28 mouse cellular contexts compared by ENCODE assay signal in the genomic region with DNA sequence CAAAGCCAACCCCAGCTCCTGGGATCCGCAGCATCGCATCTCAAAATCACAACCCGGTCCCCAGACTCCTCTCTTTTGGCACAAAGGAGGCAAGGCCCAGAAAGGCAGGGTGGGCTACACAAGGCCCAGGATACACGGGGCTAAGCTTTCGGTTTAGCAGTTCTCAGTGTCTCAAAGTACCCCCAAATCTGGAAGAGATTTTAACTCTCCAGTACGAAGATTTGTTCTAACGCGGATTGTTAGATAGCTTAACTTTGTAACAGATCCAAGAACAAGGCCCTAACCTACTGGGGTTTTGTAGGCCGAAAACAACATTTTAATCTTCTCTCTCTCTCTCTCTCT. TPM values are rescaled to one million over a fixed set of nuclear protein-coding genes. Genes with fewer than 3 reads are reported as not detected.
A peak's percentile ranks its signal among the peaks of the same experiment; 100 is the strongest.
DNase-seq lines count a peak whose midpoint lies in the region; ATAC-seq and TF ChIP-seq lines count a peak whose summit lies in the region.
"Had no signal": no experiment of that assay in that cellular context is flagged by ENCODE, and none has a peak within 500 bp of the region (broad histone marks: within the 10 kb centered on the region; RNA-seq: fewer than 3 reads in every experiment).

No protein-coding gene starts in this region.

- peak overlapping the region; percentile 64 for H3K4me2 ChIP-seq in heart, embryonic 11.5 days
- H3K4me2 ChIP-seq in embryonic facial prominence, embryonic 12.5 days (replicated peaks), result no peak overlapping the region
- H3K4me2 ChIP-seq in myocyte (ENCODE audit: low read depth), result peak overlapping the region; percentile 6
- no peak overlapping the region for H3K4me2 ChIP-seq in liver, embryonic 11.5 days
- H3K4me2 ChIP-seq: forebrain, embryonic 13.5 days; liver, embryonic 12.5 days; neural tube, embryonic 12.5 days had no signal

- peaks cover 63% of the 10 kb centered on the region for H3K27me3 ChIP-seq in heart, embryonic 11.5 days (ENCODE audit: control insufficient read depth, insufficient read depth, low read length)
- H3K27me3 ChIP-seq in embryonic facial prominence, embryonic 12.5 days, result peaks cover 98% of the 10 kb centered on the region
- peaks cover 85% of the 10 kb centered on the region for H3K27me3 ChIP-seq in myocyte (ENCODE audit: control insufficient read depth, insufficient read depth, insufficient read length)
- H3K27me3 ChIP-seq in liver, embryonic 11.5 days (replicated peaks; ENCODE audit: control insufficient read depth, insufficient read depth, low read length), result peaks cover 100% of the 10 kb centered on the region

- no peak for DNase-seq in heart, postnatal 36 days
- peak; percentile 9 for DNase-seq in ZHBTc4 (ENCODE audit: low read depth, low spot score)
- DNase-seq in liver, embryonic 11.5 days (ENCODE audit: low spot score), result no peak
- DNase-seq: adrenal gland, adult 2 months; cerebellum, adult 8-10 months; gastrocnemius, postnatal 25 days; lung, postnatal 4 days; right cerebral cortex, postnatal 14 days; spleen, adult 18-20 months; thymus, postnatal 14 days had no signal

- H3K36me3 ChIP-seq in heart, embryonic 11.5 days (ENCODE audit: control insufficient read depth, insufficient read depth, low read length), result no peaks in the 10 kb centered on the region; the same call in 1 of the 2 replicates
- H3K36me3 ChIP-seq in embryonic facial prominence, embryonic 12.5 days, result no peaks in the 10 kb centered on the region
- H3K36me3 ChIP-seq in myocyte (ENCODE audit: control insufficient read depth, insufficient read depth), result no peaks in the 10 kb centered on the region
- H3K36me3 ChIP-seq in liver, embryonic 11.5 days (ENCODE audit: control insufficient read depth, insufficient read depth, low read length), result no peaks in the 10 kb centered on the region
- H3K36me3 ChIP-seq: liver, embryonic 12.5 days; lung, embryonic 15.5 days; neural tube, embryonic 12.5 days had no signal

- H3K9ac ChIP-seq in heart, embryonic 11.5 days (ENCODE audit: low read depth, low read length), result peak overlapping the region; percentile 99
- H3K9ac ChIP-seq in embryonic facial prominence, embryonic 12.5 days, result no peak overlapping the region
- no peak overlapping the region for H3K9ac ChIP-seq in liver, embryonic 11.5 days (ENCODE audit: low read depth, low read length)
- H3K9ac ChIP-seq: forebrain, embryonic 13.5 days; liver, embryonic 12.5 days; lung, embryonic 15.5 days; neural tube, embryonic 12.5 days had no signal

- intact Hi-C loops in heart, postnatal 36 days (cut with DNase I), result loop anchor here (1.0 to 2.0 kb wide), 2 partner anchors 9 to 44 kb away; no protein-coding TSS in a partner anchor

- peaks cover 3% of the 10 kb centered on the region; the same call in 1 of the 2 replicates for H3K4me1 ChIP-seq in heart, embryonic 11.5 days (ENCODE audit: control insufficient read depth, insufficient read depth, low read length)
- peaks cover 4% of the 10 kb centered on the region; the same call in 1 of the 2 replicates for H3K4me1 ChIP-seq in embryonic facial prominence, embryonic 12.5 days
- peaks cover 3% of the 10 kb centered on the region for H3K4me1 ChIP-seq in liver, embryonic 11.5 days (replicated peaks; ENCODE audit: control insufficient read depth, insufficient read depth, low read length)
- H3K4me1 ChIP-seq: liver, embryonic 12.5 days had no signal

- H3K9me3 ChIP-seq in heart, embryonic 11.5 days (replicated peaks; ENCODE audit: control insufficient read depth, low read length), result no peaks in the 10 kb centered on the region
- H3K9me3 ChIP-seq in embryonic facial prominence, embryonic 12.5 days, result no peaks in the 10 kb centered on the region
- H3K9me3 ChIP-seq in liver, embryonic 11.5 days (ENCODE audit: control insufficient read depth, low read length), result no peaks in the 10 kb centered on the region
- H3K9me3 ChIP-seq: forebrain, embryonic 13.5 days; liver, embryonic 12.5 days; lung, embryonic 15.5 days; neural tube, embryonic 12.5 days had no signal

- no peak overlapping the region for H3ac ChIP-seq in myocyte (ENCODE audit: control insufficient read depth, insufficient read length)

- peak overlapping the region; percentile 77 for H3K4me3 ChIP-seq in heart, embryonic 11.5 days (ENCODE audit: low read depth, low read length)
- 0 out of 2 replicates have a peak overlapping the region, but pooled peaks have one; percentile 10 for H3K4me3 ChIP-seq in embryonic facial prominence, embryonic 12.5 days
- H3K4me3 ChIP-seq in myocyte, result no peak overlapping the region
- no peak overlapping the region for H3K4me3 ChIP-seq in liver, embryonic 11.5 days (ENCODE audit: low read depth, low read length)
- H3K4me3 ChIP-seq: forebrain, embryonic 13.5 days; liver, embryonic 12.5 days had no signal

- ATAC-seq in heart, embryonic 11.5 days (replicated peaks; ENCODE audit: insufficient number of reproducible peaks, low FRiP score, low TSS enrichment), result no peak
- ATAC-seq in embryonic facial prominence, embryonic 12.5 days (ENCODE audit: insufficient number of reproducible peaks, insufficient read depth, low FRiP score, low TSS enrichment), result no peak
- ATAC-seq in liver, embryonic 11.5 days (replicated peaks; ENCODE audit: low FRiP score), result no peak
- ATAC-seq in frontal cortex, adult (ENCODE audit: low TSS enrichment), result no peak
- ATAC-seq: forebrain, embryonic 13.5 days; hindbrain, embryonic 16.5 days; intestine, postnatal 0 days; liver, embryonic 12.5 days had no signal

- WGBS in heart, embryonic 11.5 days (ENCODE audit: insufficient replicate concordance), result 3% methylated on average over 9 of the region's 9 CpGs
- WGBS in embryonic facial prominence, embryonic 12.5 days, result 3% methylated on average over 9 of the region's 9 CpGs
- 12% methylated on average over 9 of the region's 9 CpGs for WGBS in liver, embryonic 11.5 days

- peak overlapping the region; percentile 95 for H3K27ac ChIP-seq in heart, embryonic 11.5 days (ENCODE audit: low read depth, low read length)
- no peak overlapping the region for H3K27ac ChIP-seq in embryonic facial prominence, embryonic 12.5 days
- H3K27ac ChIP-seq in liver, embryonic 11.5 days (ENCODE audit: low read depth, low read length), result no peak overlapping the region
- H3K27ac ChIP-seq: forebrain, embryonic 13.5 days; liver, embryonic 12.5 days; lung, embryonic 15.5 days; neural tube, embryonic 12.5 days had no signal

- no peaks in the 10 kb centered on the region for H3K79me2 ChIP-seq in myocyte (ENCODE audit: control insufficient read depth, insufficient read depth)

- TF ChIP-seq POLR2A in myocyte (IDR thresholded peaks at IDR 0.05; ENCODE audit: insufficient read length, low read depth), result no peak

TF ChIP-seq in myocyte, 11 proteins besides CTCF, POLR2A, EP300 and RAD21:
- TF ChIP-seq POLR2AphosphoS2 (IDR thresholded peaks at IDR 0.05; ENCODE audit: insufficient read length, low read depth) (no peak), MAX (IDR thresholded peaks at IDR 0.05; ENCODE audit: low read depth) (no peak), MYOG (IDR thresholded peaks at IDR 0.05; ENCODE audit: control insufficient read depth in 1 of 3, insufficient read depth in 1 of 3, insufficient read length in 2 of 3, low read depth in 2 of 3) (no peak), SRF (IDR thresholded peaks at IDR 0.05; ENCODE audit: control insufficient read depth, insufficient read length, low read depth) (no peak), CEBPB (IDR thresholded peaks at IDR 0.05; ENCODE audit: insufficient read depth, poor library complexity, severe bottlenecking) (no peak), TCF12 (IDR thresholded peaks at IDR 0.05; ENCODE audit: insufficient read depth, poor library complexity, severe bottlenecking) (no peak), REST (IDR thresholded peaks at IDR 0.05; ENCODE audit: insufficient read depth, insufficient read length) (no peak), USF1 (IDR thresholded peaks at IDR 0.05; ENCODE audit: low read depth) (no peak), TCF3 (IDR thresholded peaks at IDR 0.05; ENCODE audit: insufficient read length, low read depth) (no peak), MYOD1 (IDR thresholded peaks at IDR 0.05; ENCODE audit: control insufficient read depth in 1 of 3, insufficient read length in 2 of 3, low read depth in 2 of 3) (no peak), E2F4 (IDR thresholded peaks at IDR 0.05; ENCODE audit: insufficient read depth) (no peak)

RNA-seq across cellular contexts. Expression of gene Nkx2-5, which starts 4.4 kb away (rescaled TPM):
- 157 and 159 TPM in 2 replicates for polyA plus RNA-seq in heart, embryonic 11.5 days (2014; fragmentation: Nextera tagmentation; extraction: Ambion mirVana)
- total RNA-seq in heart, postnatal 36 days (2021), result 10 to 100 TPM; 80.7 TPM
- polyA plus RNA-seq in embryonic facial prominence, embryonic 12.5 days (2016; fragmentation: Nextera tagmentation; extraction: Ambion mirVana), result 2.6 and 3.1 TPM in 2 replicates
- polyA plus RNA-seq in myocyte (2012; fragmentation: generic; extraction: Trizol), result 1.4 TPM
- polyA plus RNA-seq in liver, embryonic 11.5 days (2014; fragmentation: Nextera tagmentation; extraction: Ambion mirVana), result 1.0 and 2.1 TPM in 2 replicates
- total RNA-seq: adrenal gland, adult 2 months; gastrocnemius, postnatal 25 days; hematopoietic stem cell, adult 5-6 weeks; layer of hippocampus, postnatal 10 days; monocyte, adult 5-6 weeks had no signal
- polyA plus RNA-seq: cortical plate, adult 2 months; forebrain, embryonic 13.5 days; hindbrain, embryonic 16.5 days; kidney, embryonic 16.5 days; large intestine, adult 2 months; limb, embryonic 11.5 days; neural tube, embryonic 12.5 days; testis, adult 2 months had no signal

RNA-seq across cellular contexts. Expression of gene Bnip1, which starts 59.5 kb away (rescaled TPM):
- polyA plus RNA-seq in heart, embryonic 11.5 days (2014; fragmentation: Nextera tagmentation; extraction: Ambion mirVana), result 48.7 and 58.5 TPM in 2 replicates
- 10 to 100 TPM; 24.5 to 27.2 TPM for total RNA-seq in heart, postnatal 36 days (2021)
- polyA plus RNA-seq in embryonic facial prominence, embryonic 12.5 days (2016; fragmentation: Nextera tagmentation; extraction: Ambion mirVana), result 53.6 and 58.6 TPM in 2 replicates
- 31.8 TPM for polyA plus RNA-seq in myocyte (2012; fragmentation: generic; extraction: Trizol)
- 44.0 TPM in 2 replicates for polyA plus RNA-seq in liver, embryonic 11.5 days (2014; fragmentation: Nextera tagmentation; extraction: Ambion mirVana)

Comparison
In these comparisons a context has a peak if more than half of its experiments do, and no peak if none do; other contexts are left out.
1. H3K4me2 ChIP-seq: peak in heart, embryonic 11.5 days (single experiment) and myocyte (single experiment); none in embryonic facial prominence, embryonic 12.5 days (single experiment) and liver, embryonic 11.5 days (single experiment).
2. H3K4me3 ChIP-seq: peak in heart, embryonic 11.5 days (single experiment) and embryonic facial prominence, embryonic 12.5 days (single experiment); none in myocyte (single experiment) and liver, embryonic 11.5 days (single experiment).
3. RNA of gene Nkx2-5, which starts 4.4 kb away (polyA plus RNA-seq): 157 to 159 TPM in heart, embryonic 11.5 days; 2.6 to 3.1 TPM in embryonic facial prominence, embryonic 12.5 days, 1.0 to 2.1 TPM in liver, embryonic 11.5 days and 1.4 TPM in myocyte (single experiment); every median in the first group is over 10 times any median in the second.